12 mouse cellular contexts compared by ENCODE assay signal in the genomic region with DNA sequence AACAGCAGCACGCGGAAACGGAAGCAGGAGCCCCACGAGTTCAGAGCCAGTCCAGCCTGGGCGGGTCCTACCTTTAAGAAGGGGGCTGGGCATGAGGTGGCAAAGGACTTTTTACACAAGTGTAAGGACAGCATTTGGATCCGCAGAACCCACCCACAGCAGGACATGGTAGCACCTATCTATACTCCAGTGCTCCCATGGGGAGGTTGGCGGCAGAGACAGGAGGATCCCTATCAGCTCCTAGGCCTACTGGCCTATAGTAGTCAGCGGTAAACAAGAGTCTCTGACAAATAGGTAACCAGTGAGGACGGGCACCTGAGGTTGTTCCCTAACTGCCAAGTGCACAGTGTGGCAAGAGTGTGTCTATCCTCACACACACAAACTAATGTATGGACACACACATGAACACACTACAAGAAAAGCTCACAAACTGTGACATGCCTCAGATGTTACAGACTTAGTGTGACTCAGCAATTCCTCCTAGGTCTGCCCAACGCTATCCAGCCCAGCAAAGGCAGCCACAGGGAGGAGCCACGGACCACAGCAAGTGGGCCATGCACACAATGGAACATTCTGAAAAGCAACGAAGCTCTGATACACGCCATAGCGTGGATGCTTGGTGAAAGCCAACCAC. TPM values are rescaled to one million over a fixed set of nuclear protein-coding genes. Genes with fewer than 3 reads are reported as not detected.
DNase-seq lines count a peak whose midpoint lies in the region; ATAC-seq and TF ChIP-seq lines count a peak whose summit lies in the region.
"Had no signal": no experiment of that assay in that cellular context is flagged by ENCODE, and none has a peak within 500 bp of the region (broad histone marks: within the 10 kb centered on the region; RNA-seq: fewer than 3 reads in every experiment).

No protein-coding gene starts in this region.

- intact Hi-C loops in heart, adult 2 months (cut with DNase I): no loop called here
- intact Hi-C loops in heart, postnatal 14 days (cut with DNase I): loop anchor here (5.0 kb wide), 1 partner anchor 35 kb away; a partner anchor contains a TSS

- peak; percentile 40 for TF ChIP-seq CTCF in heart, adult 2 months (IDR thresholded peaks at IDR 0.05)

- H3K79me2 ChIP-seq in heart, adult 2 months (replicated peaks; ENCODE audit: control insufficient read depth, insufficient read depth, low read length): no peaks in the 10 kb centered on the region

- no peak overlapping the region for H3K9ac ChIP-seq in heart, adult 2 months (ENCODE audit: low read depth, low read length)
- peak overlapping the region; percentile 49 for H3K9ac ChIP-seq in liver, embryonic 12.5 days

- H3K27ac ChIP-seq in heart, adult 2 months: no peak overlapping the region
- peak overlapping the region; percentile 86 for H3K27ac ChIP-seq in liver, embryonic 12.5 days

- H3K4me1 ChIP-seq in heart, adult 2 months (ENCODE audit: control insufficient read depth, insufficient read depth, low read length): no peaks in the 10 kb centered on the region
- H3K4me1 ChIP-seq in liver, embryonic 12.5 days: peaks cover 25% of the 10 kb centered on the region

- no peak for TF ChIP-seq EP300 in heart, adult 2 months (IDR thresholded peaks at IDR 0.05; ENCODE audit: insufficient read depth, low read depth, low read length)

- peak overlapping the region; percentile 49 for H3K4me2 ChIP-seq in liver, embryonic 12.5 days

- 77% methylated on average over 14 of the region's 14 CpGs for WGBS in heart, adult 2 months
- WGBS in liver, embryonic 12.5 days (ENCODE audit: insufficient replicate concordance): 29% methylated on average over 14 of the region's 14 CpGs

- H3K36me3 ChIP-seq in heart, adult 2 months (ENCODE audit: control insufficient read depth, insufficient read depth, low read length): no peaks in the 10 kb centered on the region
- peaks cover 81% of the 10 kb centered on the region for H3K36me3 ChIP-seq in liver, embryonic 12.5 days

- DNase-seq in heart, adult 2 months: no peak
- DNase-seq in heart, postnatal 14 days: no peak
- DNase-seq in 3T3-L1 (ENCODE audit: low read depth, low spot score): peak; percentile 76
- DNase-seq in c-Kit-negative CD71-positive TER-119-positive erythroid progenitor cells, embryonic 14.5 days (ENCODE audit: low read depth, low spot score): peak; percentile 74
- no peak for DNase-seq in urinary bladder, postnatal 4 days (ENCODE audit: low spot score in 2 of 2)
- DNase-seq in frontal cortex, postnatal 36 days (ENCODE audit: low spot score in 2 of 2): no peak
- DNase-seq in thymus, postnatal 25 days: no peak
- DNase-seq: heart, adult 11 months; kidney, adult 18-20 months had no signal

- H3K9me3 ChIP-seq in liver, embryonic 12.5 days (replicated peaks): no peaks in the 10 kb centered on the region

- peak; percentile 95 for ATAC-seq in liver, embryonic 12.5 days
- ATAC-seq: midbrain, embryonic 16.5 days had no signal

- no peak for TF ChIP-seq POLR2A in heart, adult 2 months (IDR thresholded peaks at IDR 0.05; ENCODE audit: insufficient read depth, low read depth, low read length)

- H3K4me3 ChIP-seq in heart, adult 2 months: no peak overlapping the region
- 0 out of 2 replicates have a peak overlapping the region, but pooled peaks have one; percentile 4 for H3K4me3 ChIP-seq in liver, embryonic 12.5 days

- H3K27me3 ChIP-seq in heart, adult 2 months (ENCODE audit: control insufficient read depth, insufficient read depth, low read length): no peaks in the 10 kb centered on the region
- H3K27me3 ChIP-seq in liver, embryonic 12.5 days (replicated peaks): no peaks in the 10 kb centered on the region

RNA-seq across cellular contexts. Expression of a gene that starts 14.8 kb away (rescaled TPM):
- 100 to 1,000 TPM; 104 to 110 TPM for total RNA-seq in heart, adult 2 months (2021)
- 178 and 194 TPM in 2 replicates for polyA plus RNA-seq in heart, adult 2 months (2012; rRNA removed)
- total RNA-seq in heart, postnatal 14 days (2021): 10 to 100 TPM; 76.7 to 88.2 TPM
- 30.8 and 35.0 TPM in 2 replicates for polyA plus RNA-seq in liver, embryonic 12.5 days (2016; fragmentation: Nextera tagmentation; extraction: Ambion mirVana)

RNA-seq across cellular contexts. Expression of a gene that starts 14.8 kb away (rescaled TPM):
- total RNA-seq in heart, adult 2 months (2021): 1 to 10 TPM; 2.9 to 3.4 TPM
- 4.4 and 7.0 TPM in 2 replicates for polyA plus RNA-seq in heart, adult 2 months (2012; rRNA removed)
- 1 to 10 TPM; 2.1 to 4.1 TPM for total RNA-seq in heart, postnatal 14 days (2021)
- polyA plus RNA-seq in liver, embryonic 12.5 days (2016; fragmentation: Nextera tagmentation; extraction: Ambion mirVana): 11.3 and 12.4 TPM in 2 replicates

RNA-seq across cellular contexts. Expression of a gene that starts 32.4 kb away (rescaled TPM):
- total RNA-seq in heart, adult 2 months (2021): 100 to 1,000 TPM in 1 of 2 experiments, 10 to 100 TPM in 1; 100.0 to 110 TPM
- 125 and 147 TPM in 2 replicates for polyA plus RNA-seq in heart, adult 2 months (2012; rRNA removed)
- total RNA-seq in heart, postnatal 14 days (2021): 100 to 1,000 TPM; 134 TPM
- 14.6 and 15.2 TPM in 2 replicates for polyA plus RNA-seq in liver, embryonic 12.5 days (2016; fragmentation: Nextera tagmentation; extraction: Ambion mirVana)

RNA-seq across cellular contexts. Expression of a gene that starts 40.6 kb away (rescaled TPM):
- not detected for total RNA-seq in heart, adult 2 months (2021)
- polyA plus RNA-seq in heart, adult 2 months (2012; rRNA removed): not detected in 2 replicates
- total RNA-seq in heart, postnatal 14 days (2021): not detected
- 0.33 TPM in 1 of 2 replicates, not detected in the other for polyA plus RNA-seq in liver, embryonic 12.5 days (2016; fragmentation: Nextera tagmentation; extraction: Ambion mirVana)
- total RNA-seq: adrenal gland, postnatal 4 days had no signal

RNA-seq across cellular contexts. Expression of a gene that starts 51.8 kb away (rescaled TPM):
- 10 to 100 TPM; 17.4 to 17.5 TPM for total RNA-seq in heart, adult 2 months (2021)
- polyA plus RNA-seq in heart, adult 2 months (2012; rRNA removed): 28.1 and 29.9 TPM in 2 replicates
- total RNA-seq in heart, postnatal 14 days (2021): 10 to 100 TPM; 20.2 to 21.6 TPM
- polyA plus RNA-seq in liver, embryonic 12.5 days (2016; fragmentation: Nextera tagmentation; extraction: Ambion mirVana): 19.7 and 20.4 TPM in 2 replicates

Comparison
In these comparisons a context has a peak if more than half of its experiments do, and no peak if none do; other contexts are left out.
1. DNase-seq: peak in 3T3-L1 (single experiment) and c-Kit-negative CD71-positive TER-119-positive erythroid progenitor cells, embryonic 14.5 days (single experiment); none in heart, adult 2 months (0 of 2), heart, postnatal 14 days (0 of 2), urinary bladder, postnatal 4 days (0 of 2), frontal cortex, postnatal 36 days (0 of 2) and thymus, postnatal 25 days (single experiment).